2 mouse cellular contexts compared by ENCODE assay signal in genomic region chr4:41522788-41523187, GRCm38 (mm10).
TF ChIP-seq lines count a peak whose summit lies in the region.

No protein-coding gene starts in this region.

TF ChIP-seq in C2C12, 6 proteins besides CTCF, POLR2A, EP300 and RAD21 (continued from another document):
- TF ChIP-seq MYOG (IDR thresholded peaks at IDR 0.05; ENCODE audit: control insufficient read depth, extremely low read depth, insufficient read length) (no peak), CEBPB (IDR thresholded peaks at IDR 0.05; ENCODE audit: low read depth) (no peak), MYOD1 (IDR thresholded peaks at IDR 0.05; ENCODE audit: control insufficient read depth, insufficient read length, low read depth) (no peak), FOSL1 (IDR thresholded peaks at IDR 0.05; ENCODE audit: insufficient read depth, low read length, poor library complexity, severe bottlenecking) (no peak)

TF ChIP-seq in MEL, 35 proteins besides CTCF, POLR2A, EP300 and RAD21 (continued from another document):
- TF ChIP-seq ZC3H11A (IDR thresholded peaks at IDR 0.05; ENCODE audit: low read depth, low read length) (peak; percentile 67), CHD1 (IDR thresholded peaks at IDR 0.05; ENCODE audit: low read depth, low read length) (no peak), POLR2AphosphoS2 (IDR thresholded peaks at IDR 0.05; ENCODE audit: low read length) (no peak), ZMIZ1 (IDR thresholded peaks at IDR 0.05; ENCODE audit: low read depth, low read length) (no peak), ZNF384 (IDR thresholded peaks at IDR 0.05; ENCODE audit: low read depth, low read length) (no peak), ETS1 (IDR thresholded peaks at IDR 0.05; ENCODE audit: low read depth, low read length) (no peak), MAZ (IDR thresholded peaks at IDR 0.05; ENCODE audit: low read depth, low read length) (no peak), MXI1 (IDR thresholded peaks at IDR 0.05; ENCODE audit: low read depth, low read length) (no peak), NRF1 (IDR thresholded peaks at IDR 0.05; ENCODE audit: insufficient read depth, low read depth, low read length, poor library complexity, severe bottlenecking) (no peak), MAX (IDR thresholded peaks at IDR 0.05; ENCODE audit: low read length) (no peak), SMC3 (IDR thresholded peaks at IDR 0.05; ENCODE audit: low read depth, low read length) (peak; percentile 80), GABPA (IDR thresholded peaks at IDR 0.05; ENCODE audit: low read depth, low read length) (no peak)
